Mouse (Mus musculus): ENCODE results near the gene Cdc42bpa. TPM values are rescaled to one million over a fixed set of nuclear protein-coding genes. Genes with fewer than 3 reads are reported as not detected.

The Cdc42bpa gene
- total RNA-seq, 2 experiments from 2014 or later: 25.9 to 27.8 TPM

GRCm38 (mm10) chr1:180178340-180178739 is 218.1 kb downstream of the Cdc42bpa start:
- Histone ChIP-seq H3K4me3 (peak overlapping the region; percentile 47), H3K27ac (peak overlapping the region; percentile 99)
- intact Hi-C loops (cut with DNase I): no loop called here
- peak; percentile 40 for DNase-seq
- TF ChIP-seq CTCF (IDR thresholded peaks at IDR 0.05): no peak

DNA sequence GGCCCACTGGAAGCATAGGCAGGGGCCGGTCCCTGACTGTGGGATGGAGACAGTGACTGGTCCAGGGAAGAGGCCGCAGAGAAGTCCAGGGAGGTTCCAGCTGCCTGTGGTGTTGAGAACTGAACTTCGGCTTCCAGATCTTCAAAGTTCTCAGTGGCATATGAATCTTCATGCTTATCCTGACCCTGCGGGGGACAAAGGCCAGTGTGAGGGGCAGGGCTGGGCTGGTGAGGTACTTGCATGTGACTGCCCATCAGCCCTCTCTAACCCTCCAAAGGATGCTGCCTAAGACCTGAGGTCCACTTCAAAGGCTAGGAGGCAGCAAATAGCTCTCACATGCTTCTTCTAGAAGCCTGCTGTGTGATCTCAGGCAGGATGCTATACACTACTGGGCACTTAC is 218.8 kb downstream of the Cdc42bpa start:
- Histone ChIP-seq H3K4me3 (peak overlapping the region; percentile 47), H3K27ac (peak overlapping the region; percentile 99)
- peak; percentile 21 for DNase-seq
- TF ChIP-seq CTCF (IDR thresholded peaks at IDR 0.05): no peak
- intact Hi-C loops (cut with DNase I): no loop called here

GRCm38 (mm10) chr1:180179840-180180239 is 219.6 kb downstream of the Cdc42bpa start:
- peak; percentile 72 for DNase-seq
- no peak for TF ChIP-seq CTCF (IDR thresholded peaks at IDR 0.05)
- intact Hi-C loops (cut with DNase I): no loop called here
- H3K27ac ChIP-seq: peak overlapping the region; percentile 99
- peak overlapping the region; percentile 47 for H3K4me3 ChIP-seq

DNA sequence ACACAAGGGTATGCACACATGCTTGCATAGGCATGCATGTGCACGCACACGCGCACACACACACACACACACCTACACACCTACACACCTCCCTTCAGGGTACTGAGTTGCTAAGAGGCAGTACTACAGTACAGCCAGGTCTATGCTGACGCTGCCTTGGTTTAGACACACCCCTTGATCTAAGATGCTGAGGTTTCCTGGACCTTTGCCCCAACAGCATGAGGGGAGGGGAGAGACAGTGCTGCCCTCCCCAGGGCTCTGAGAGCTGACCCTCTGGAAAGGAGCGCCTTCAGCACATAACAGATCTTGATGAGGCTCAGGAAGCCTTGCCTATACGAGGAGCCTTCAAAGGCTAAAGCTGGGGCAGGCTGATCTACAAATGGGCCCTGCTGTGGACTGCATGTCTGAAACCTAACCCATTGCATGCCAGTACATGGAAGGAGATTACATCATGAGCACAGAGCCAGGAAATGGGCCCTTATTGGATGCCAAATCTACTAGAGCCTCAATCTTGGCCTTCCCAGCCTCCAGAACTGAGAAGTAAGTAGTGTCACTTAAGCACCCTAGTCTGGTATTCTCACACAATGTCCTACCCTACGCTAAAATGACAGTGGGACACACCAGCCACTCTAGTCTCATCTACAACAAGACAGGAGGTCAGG is 221.2 kb downstream of the Cdc42bpa start:
- Histone ChIP-seq H3K4me3 (peak overlapping the region; percentile 47), H3K27ac (peak overlapping the region; percentile 99)
- peak; percentile 28 for DNase-seq
- intact Hi-C loops (cut with DNase I): no loop called here
- no peak for TF ChIP-seq CTCF (IDR thresholded peaks at IDR 0.05)

DNA sequence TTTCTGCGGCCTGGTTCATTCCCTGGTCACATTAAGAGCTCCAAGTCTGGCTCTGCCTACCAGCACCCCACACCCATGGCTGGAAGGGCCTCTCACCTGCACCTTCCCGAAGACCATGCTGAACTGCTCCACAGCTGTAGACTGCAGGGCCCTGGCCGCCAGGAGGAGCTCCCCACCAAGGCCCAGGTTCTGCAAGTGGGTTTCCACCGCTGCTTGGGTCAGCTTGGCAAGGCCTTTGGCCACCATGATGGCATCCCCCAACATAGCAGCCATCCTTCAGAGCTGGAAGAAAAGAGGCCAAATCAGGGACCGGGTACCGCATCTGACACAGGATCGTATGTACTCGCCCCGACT is 221.7 kb downstream of the Cdc42bpa start:
- TF ChIP-seq CTCF (IDR thresholded peaks at IDR 0.05): no peak
- no peak for DNase-seq
- Histone ChIP-seq H3K4me3 (peak overlapping the region; percentile 45), H3K27ac (peak overlapping the region; percentile 99)
- intact Hi-C loops (cut with DNase I): no loop called here

DNA sequence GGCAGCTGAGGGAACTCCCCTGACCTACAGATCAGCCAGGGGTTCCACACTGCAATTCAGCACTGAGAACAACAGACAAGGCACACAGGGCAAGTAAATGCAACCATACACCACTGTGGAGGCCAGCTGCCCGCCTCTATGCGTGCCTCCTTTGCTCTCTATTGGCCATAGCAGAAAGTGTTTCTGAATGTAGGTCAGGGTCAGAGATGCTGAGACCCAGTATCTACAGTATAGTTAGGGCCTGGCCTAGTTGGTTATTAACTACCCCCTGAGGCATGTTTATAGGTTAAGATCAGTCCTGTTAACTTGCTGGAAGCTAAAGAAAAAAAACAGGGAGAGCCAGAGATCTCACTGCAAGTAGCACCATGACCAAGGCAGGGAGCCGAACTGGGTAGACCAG is 222.5 kb downstream of the Cdc42bpa start:
- DNase-seq: no peak
- intact Hi-C loops (cut with DNase I): no loop called here
- peak overlapping the region; percentile 45 for H3K4me3 ChIP-seq
- H3K27ac ChIP-seq: peak overlapping the region; percentile 99
- TF ChIP-seq CTCF (IDR thresholded peaks at IDR 0.05): no peak

DNA sequence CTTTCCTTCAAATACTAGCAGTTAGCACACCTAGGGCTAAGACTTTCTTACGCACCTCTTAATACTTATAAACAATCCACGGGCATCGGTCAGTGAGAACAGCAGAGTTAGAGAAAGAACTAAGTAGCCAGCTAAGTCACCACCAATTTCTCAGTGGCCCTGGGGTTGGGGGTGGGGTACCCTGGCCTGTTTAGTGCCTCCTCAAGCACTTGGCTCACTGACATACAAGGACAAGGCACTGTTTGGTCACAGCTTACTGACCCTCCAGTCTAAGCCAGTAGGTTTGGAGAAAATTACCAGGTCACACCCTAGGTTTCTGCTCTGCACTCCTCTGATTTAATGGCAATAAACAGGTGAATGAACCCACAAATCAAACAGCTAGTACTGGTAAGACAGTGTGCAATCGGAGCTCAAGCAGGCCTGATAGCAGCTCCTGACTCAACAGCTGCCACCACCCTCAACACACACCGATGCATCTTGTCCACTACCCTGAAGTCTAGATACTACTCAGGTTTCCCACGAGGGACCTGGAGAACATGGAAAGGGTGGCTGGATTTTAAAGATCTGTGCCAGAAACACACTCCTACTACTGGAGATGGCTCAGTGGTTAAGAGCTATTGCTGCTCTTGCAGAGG is 223.4 kb downstream of the Cdc42bpa start:
- Histone ChIP-seq H3K4me3 (peak overlapping the region; percentile 36), H3K27ac (peak overlapping the region; percentile 99)
- intact Hi-C loops (cut with DNase I): no loop called here
- no peak for DNase-seq
- no peak for TF ChIP-seq CTCF (IDR thresholded peaks at IDR 0.05)

DNA sequence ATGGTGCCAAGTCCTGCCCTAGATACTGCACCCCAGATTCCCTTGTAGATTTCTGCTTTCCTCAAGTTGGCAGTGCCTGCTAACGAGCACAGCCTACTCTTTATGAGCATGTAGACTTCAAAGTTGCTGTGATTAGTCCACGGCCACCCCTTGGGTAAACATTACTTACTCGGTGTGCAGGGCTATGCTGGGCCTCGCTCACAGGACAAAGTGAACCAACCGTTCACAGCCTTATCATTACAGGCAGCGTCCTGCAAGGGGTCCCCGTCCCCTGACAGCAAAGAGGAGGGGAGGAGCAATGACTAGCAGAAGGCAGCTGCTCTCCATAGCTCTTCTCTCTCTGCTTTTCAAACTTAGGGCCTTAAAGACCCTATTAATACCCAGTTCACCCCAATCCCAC is 224.5 kb downstream of the Cdc42bpa start:
- Histone ChIP-seq H3K27ac (peak overlapping the region; percentile 99), H3K4me3 (peak overlapping the region; percentile 38)
- no peak for TF ChIP-seq CTCF (IDR thresholded peaks at IDR 0.05)
- no peak for DNase-seq
- intact Hi-C loops (cut with DNase I): no loop called here

- TF ChIP-seq CTCF (IDR thresholded peaks at IDR 0.05): peak; percentile 35; the same call in 1 of the 2 replicates
- DNase-seq: no peak
- Histone ChIP-seq H3K4me3 (peak overlapping the region; percentile 38), H3K27ac (peak overlapping the region; percentile 99)
- intact Hi-C loops (cut with DNase I): no loop called here
These were observed 225.6 kb downstream of the Cdc42bpa start for GRCm38 (mm10) chr1:180185877-180186276.

- DNase-seq: peak; percentile 50
- Histone ChIP-seq H3K4me3 (peak overlapping the region; percentile 25; the same call in 1 of the 2 replicates), H3K27ac (peak overlapping the region; percentile 99)
- intact Hi-C loops (cut with DNase I): no loop called here
- TF ChIP-seq CTCF (IDR thresholded peaks at IDR 0.05): no peak
These were observed 226.1 kb downstream of the Cdc42bpa start for GRCm38 (mm10) chr1:180186371-180186770.

DNA sequence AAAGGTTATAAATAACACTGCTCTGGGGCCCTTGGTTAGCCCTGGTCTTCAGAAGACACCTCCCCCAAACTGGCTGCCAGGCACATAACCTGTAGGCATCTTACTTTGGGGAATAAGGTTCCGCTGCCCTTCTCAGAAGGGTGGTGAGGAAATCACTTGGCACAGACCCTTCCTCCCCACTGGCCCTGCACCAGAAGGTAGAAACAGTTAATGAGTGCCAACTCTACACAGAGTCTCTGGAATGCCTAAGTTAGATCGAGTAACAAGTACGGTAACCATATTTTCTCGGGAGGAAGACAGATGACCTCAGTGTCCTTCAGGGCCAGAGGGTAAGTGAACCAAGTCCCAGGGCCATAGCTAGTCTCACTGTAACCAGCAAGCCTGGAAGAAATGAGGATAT is 228.7 kb downstream of the Cdc42bpa start:
- H3K27ac ChIP-seq: peak overlapping the region; percentile 99
- no peak for TF ChIP-seq CTCF (IDR thresholded peaks at IDR 0.05)
- intact Hi-C loops (cut with DNase I): no loop called here
- DNase-seq: peak; percentile 86
- H3K4me3 ChIP-seq: peak overlapping the region; percentile 82

GRCm38 (mm10) chr1:180191112-180191511 is 230.8 kb downstream of the Cdc42bpa start:
- intact Hi-C loops (cut with DNase I): loop anchor here (2.0 kb wide), 1 partner anchor 14 kb away; no protein-coding TSS in a partner anchor
- H3K27ac ChIP-seq: peak overlapping the region; percentile 99
- TF ChIP-seq CTCF (IDR thresholded peaks at IDR 0.05): no peak
- no peak for DNase-seq
- H3K4me3 ChIP-seq: peak overlapping the region; percentile 82

- peak overlapping the region; percentile 82 for H3K4me3 ChIP-seq
- TF ChIP-seq CTCF (IDR thresholded peaks at IDR 0.05): no peak
- intact Hi-C loops (cut with DNase I): loop anchor here (2.0 kb wide), 1 partner anchor 15 kb away; no protein-coding TSS in a partner anchor
- DNase-seq: no peak
- peak overlapping the region; percentile 99 for H3K27ac ChIP-seq
These were observed 231.5 kb downstream of the Cdc42bpa start for GRCm38 (mm10) chr1:180191651-180192220.

Measured in gastrocnemius, adult 2 months (tissue).